Mouse (Mus musculus): ENCODE measurements around the gene Kbtbd6. TPM values are rescaled to one million over a fixed set of nuclear protein-coding genes. Genes with fewer than 3 reads are reported as not detected.
A peak's percentile ranks its signal among the peaks of the same experiment; 100 is the strongest.

The Kbtbd6 gene
- total and polyA plus RNA-seq, 2 experiments = 0.18 TPM; not detected in 1

DNA sequence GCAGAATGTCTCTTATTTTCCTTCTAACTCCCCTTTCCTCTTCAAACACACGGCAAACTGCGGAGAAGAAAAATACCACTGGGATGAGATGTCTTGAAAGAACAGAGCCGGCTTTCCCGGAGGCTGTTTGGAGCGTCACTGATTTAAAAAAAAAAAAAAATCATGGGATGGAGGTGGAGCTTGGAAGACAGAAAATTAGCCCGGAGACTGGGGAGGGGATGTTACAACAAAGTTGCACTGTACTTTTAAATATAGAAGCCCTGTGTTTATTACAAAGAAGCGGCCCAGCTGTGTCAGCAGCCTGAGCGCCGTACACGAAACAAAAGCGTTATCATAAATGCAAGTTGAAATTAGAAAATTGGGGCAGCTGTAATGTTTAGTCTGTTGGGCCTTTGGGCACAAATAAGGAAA, 30.6 kb downstream of the Kbtbd6 start:
- peak overlapping the region; percentile 98 for H3K27ac ChIP-seq (replicated peaks; ENCODE audit: insufficient read depth, low read depth, low read length)
- DNase-seq (ENCODE audit: extremely low read depth, low read depth, low spot score) = peak; percentile 66
- 0% methylated on average over 11 of the region's 11 CpGs for WGBS
- TF ChIP-seq POLR2A (IDR thresholded peaks at IDR 0.05; ENCODE audit: extremely low read depth, insufficient read depth, low read length) (0 out of 2 replicates have a peak, but pooled peaks have one; percentile 12), CTCF (IDR thresholded peaks at IDR 0.05; ENCODE audit: low read depth, low read length) (no peak)
- H3K36me3 ChIP-seq (ENCODE audit: control insufficient read depth, insufficient read depth, low read length) = peaks cover 2% of the 10 kb centered on the region; the same call in 1 of the 2 replicates
- peak overlapping the region; percentile 100 for H3K4me3 ChIP-seq (ENCODE audit: insufficient read depth, low read depth, low read length)
- H3K4me1 ChIP-seq (ENCODE audit: control insufficient read depth, insufficient read depth, low read length) = peaks cover 22% of the 10 kb centered on the region
- no peaks in the 10 kb centered on the region for H3K27me3 ChIP-seq (ENCODE audit: control insufficient read depth, insufficient read depth, low read length)
- H3K9ac ChIP-seq (ENCODE audit: low read depth, low read length) = peak overlapping the region; percentile 97
- H3K79me2 ChIP-seq (ENCODE audit: control insufficient read depth, insufficient read depth, low read length) = peaks cover 32% of the 10 kb centered on the region

DNA sequence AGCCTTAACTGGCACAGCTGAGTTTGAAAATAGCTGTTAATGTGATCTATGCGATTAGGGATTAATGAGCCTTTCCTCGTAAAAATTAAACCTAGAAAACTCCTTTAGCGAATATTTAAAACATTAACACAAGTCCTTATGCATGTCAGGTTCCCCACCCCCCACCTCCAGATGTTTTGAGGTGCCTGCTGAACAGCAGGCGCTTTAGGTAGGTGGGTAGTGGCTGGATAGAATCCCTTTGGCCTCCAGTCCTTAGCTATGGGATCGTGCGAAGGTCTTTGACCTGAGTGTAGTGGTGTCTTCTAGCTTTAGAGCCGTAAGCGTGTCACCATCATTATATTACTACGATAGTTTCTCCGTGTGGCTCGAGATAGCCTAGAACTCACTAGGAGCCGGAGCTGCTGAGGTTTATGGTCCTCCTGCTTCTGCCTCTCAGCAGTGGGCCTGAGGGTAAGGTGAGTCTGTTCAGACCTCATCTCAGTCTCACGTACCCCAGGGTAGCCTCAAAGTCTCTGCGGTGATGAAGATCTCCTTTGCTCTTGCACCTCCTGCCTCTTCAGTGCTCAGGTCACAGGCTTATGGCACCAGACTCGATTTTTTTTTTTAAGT, 31.2 kb downstream of the Kbtbd6 start:
- WGBS = 18% methylated on average over 15 of the region's 15 CpGs
- Histone ChIP-seq H3K9ac (ENCODE audit: low read depth, low read length) (peak overlapping the region; percentile 97), H3K4me3 (ENCODE audit: insufficient read depth, low read depth, low read length) (peak overlapping the region; percentile 100), H3K4me1 (ENCODE audit: control insufficient read depth, insufficient read depth, low read length) (peaks cover 22% of the 10 kb centered on the region), H3K27ac (replicated peaks; ENCODE audit: insufficient read depth, low read depth, low read length) (peak overlapping the region; percentile 98), H3K79me2 (ENCODE audit: control insufficient read depth, insufficient read depth, low read length) (peaks cover 32% of the 10 kb centered on the region), H3K27me3 (ENCODE audit: control insufficient read depth, insufficient read depth, low read length) (no peaks in the 10 kb centered on the region), H3K36me3 (ENCODE audit: control insufficient read depth, insufficient read depth, low read length) (no peaks in the 10 kb centered on the region; the same call in 1 of the 2 replicates)
- no peak for DNase-seq (ENCODE audit: extremely low read depth, low read depth, low spot score)
- TF ChIP-seq CTCF (IDR thresholded peaks at IDR 0.05; ENCODE audit: low read depth, low read length) = no peak

DNA sequence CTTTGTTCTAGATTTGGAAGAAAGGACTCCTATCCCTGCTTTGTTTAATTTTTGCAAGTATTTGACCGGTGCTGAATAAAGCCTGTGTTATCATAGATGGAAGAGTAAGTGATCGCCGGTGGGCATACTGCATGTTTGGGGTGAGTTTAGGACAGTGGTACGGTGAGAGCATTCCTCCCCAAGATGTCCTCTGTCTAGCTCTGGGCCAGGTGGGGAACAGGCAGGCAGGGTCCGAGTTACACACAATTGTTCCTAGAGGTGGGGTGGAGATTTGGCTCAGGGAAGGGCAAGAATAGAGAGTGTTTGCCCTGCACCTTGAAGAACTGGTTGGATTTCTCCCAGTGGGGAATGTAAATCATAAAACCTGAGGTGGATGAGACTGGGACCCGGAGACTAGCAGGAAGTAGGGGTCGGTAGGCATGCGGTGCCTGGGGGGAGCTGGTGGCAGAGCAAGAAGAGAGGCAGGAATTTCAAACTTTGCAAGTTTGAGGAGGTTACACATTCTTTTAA, 32.0 kb downstream of the Kbtbd6 start:
- Histone ChIP-seq H3K36me3 (ENCODE audit: control insufficient read depth, insufficient read depth, low read length) (no peaks in the 10 kb centered on the region; the same call in 1 of the 2 replicates), H3K9ac (ENCODE audit: low read depth, low read length) (no peak overlapping the region; the same call in 1 of the 2 replicates), H3K4me3 (ENCODE audit: insufficient read depth, low read depth, low read length) (no peak overlapping the region), H3K27ac (replicated peaks; ENCODE audit: insufficient read depth, low read depth, low read length) (0 out of 2 replicates have a peak overlapping the region, but pooled peaks have one; percentile 5), H3K27me3 (ENCODE audit: control insufficient read depth, insufficient read depth, low read length) (no peaks in the 10 kb centered on the region), H3K79me2 (ENCODE audit: control insufficient read depth, insufficient read depth, low read length) (peaks cover 35% of the 10 kb centered on the region), H3K4me1 (ENCODE audit: control insufficient read depth, insufficient read depth, low read length) (peaks cover 27% of the 10 kb centered on the region)
- DNase-seq (ENCODE audit: extremely low read depth, low read depth, low spot score) = no peak
- WGBS = 67% methylated on average over 8 of the region's 8 CpGs
- TF ChIP-seq CTCF (IDR thresholded peaks at IDR 0.05; ENCODE audit: low read depth, low read length) = no peak
- no peak for TF ChIP-seq POLR2A (IDR thresholded peaks at IDR 0.05; ENCODE audit: extremely low read depth, insufficient read depth, low read length)

DNA sequence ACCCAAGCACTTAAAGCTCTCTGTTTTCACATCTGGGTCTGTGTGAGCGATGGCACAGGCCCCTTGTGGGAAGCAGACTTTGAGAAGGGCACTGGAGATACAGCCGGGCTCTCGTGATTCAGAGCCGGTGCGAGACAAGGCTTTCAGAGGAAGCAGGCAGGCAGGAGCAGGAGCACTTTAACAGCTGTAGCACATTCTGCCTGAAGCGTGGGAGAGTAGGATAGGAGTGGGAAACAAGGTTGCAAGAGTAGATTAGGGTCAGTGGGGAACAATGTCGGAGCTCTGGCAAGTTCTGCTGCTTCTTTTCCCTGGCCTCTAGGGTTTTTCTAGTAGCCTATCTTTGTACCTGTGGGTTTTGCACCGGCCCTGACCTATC, 35.0 kb downstream of the Kbtbd6 start:
- H3K4me1 ChIP-seq (ENCODE audit: control insufficient read depth, insufficient read depth, low read length) = peaks cover 38% of the 10 kb centered on the region
- H3K4me3 ChIP-seq (ENCODE audit: insufficient read depth, low read depth, low read length) = no peak overlapping the region

DNA sequence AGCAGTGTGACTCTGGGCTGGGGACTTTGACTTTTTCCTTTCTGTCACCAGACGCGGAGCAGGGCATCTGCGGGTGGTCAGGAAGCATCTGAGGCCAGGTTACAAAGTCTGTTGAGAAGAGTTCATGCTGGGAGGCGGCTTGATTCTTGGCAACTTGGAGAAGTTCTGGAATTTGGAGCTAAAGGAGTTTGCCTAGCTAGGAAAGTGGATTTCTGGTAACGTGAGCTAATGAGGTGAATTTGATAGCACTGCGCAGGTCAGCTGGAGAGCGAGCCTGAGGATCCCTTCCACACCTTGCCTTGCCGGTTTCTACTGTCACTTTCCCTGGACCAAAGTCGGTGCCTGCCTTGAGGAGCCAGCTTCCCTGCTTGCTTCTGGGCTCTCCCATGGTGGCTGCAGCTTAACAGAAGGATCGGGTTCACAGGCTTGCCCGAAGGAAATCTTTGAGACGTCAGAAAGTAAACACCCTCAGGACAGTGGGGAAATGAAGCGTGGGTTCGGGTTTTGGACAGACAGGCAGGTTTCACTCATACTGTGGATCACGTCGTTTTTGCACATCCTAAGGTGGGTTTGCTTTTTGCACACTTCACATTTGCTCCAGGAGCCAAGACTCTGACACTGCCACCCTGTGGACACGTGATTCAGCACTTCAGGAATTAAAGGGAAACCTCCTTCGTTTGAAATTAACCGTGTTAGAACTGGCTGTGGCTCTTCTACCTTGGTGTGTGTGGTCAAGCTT, 35.5 kb downstream of the Kbtbd6 start:
- WGBS = 8% methylated on average over 19 of the region's 19 CpGs
- H3K9ac ChIP-seq (ENCODE audit: low read depth, low read length) = peak overlapping the region; percentile 75
- peak overlapping the region; percentile 86 for H3K27ac ChIP-seq (replicated peaks; ENCODE audit: insufficient read depth, low read depth, low read length)
- peak; percentile 94 for DNase-seq (ENCODE audit: extremely low read depth, low read depth, low spot score)
- H3K27me3 ChIP-seq (ENCODE audit: control insufficient read depth, insufficient read depth, low read length) = no peaks in the 10 kb centered on the region
- peak overlapping the region; percentile 49 for H3K4me3 ChIP-seq (ENCODE audit: insufficient read depth, low read depth, low read length)
- H3K79me2 ChIP-seq (ENCODE audit: control insufficient read depth, insufficient read depth, low read length) = peaks cover 44% of the 10 kb centered on the region
- H3K36me3 ChIP-seq (ENCODE audit: control insufficient read depth, insufficient read depth, low read length) = peaks cover 4% of the 10 kb centered on the region; the same call in 1 of the 2 replicates
- peaks cover 38% of the 10 kb centered on the region for H3K4me1 ChIP-seq (ENCODE audit: control insufficient read depth, insufficient read depth, low read length)
- TF ChIP-seq POLR2A (IDR thresholded peaks at IDR 0.05; ENCODE audit: extremely low read depth, insufficient read depth, low read length) (no peak), CTCF (IDR thresholded peaks at IDR 0.05; ENCODE audit: low read depth, low read length) (peak; percentile 27; the same call in 1 of the 2 replicates)

More for the DNA sequence above, 35.0 kb downstream of the Kbtbd6 start:
- TF ChIP-seq CTCF (IDR thresholded peaks at IDR 0.05; ENCODE audit: low read depth, low read length) (no peak), POLR2A (IDR thresholded peaks at IDR 0.05; ENCODE audit: extremely low read depth, insufficient read depth, low read length) (no peak)
- Histone ChIP-seq H3K27me3 (ENCODE audit: control insufficient read depth, insufficient read depth, low read length) (no peaks in the 10 kb centered on the region), H3K9ac (ENCODE audit: low read depth, low read length) (peak overlapping the region; percentile 50), H3K79me2 (ENCODE audit: control insufficient read depth, insufficient read depth, low read length) (peaks cover 44% of the 10 kb centered on the region), H3K27ac (replicated peaks; ENCODE audit: insufficient read depth, low read depth, low read length) (peak overlapping the region; percentile 86), H3K36me3 (ENCODE audit: control insufficient read depth, insufficient read depth, low read length) (peaks cover under 1% of the 10 kb centered on the region; the same call in 1 of the 2 replicates)
- 9% methylated on average over 8 of the region's 8 CpGs for WGBS
- no peak for DNase-seq (ENCODE audit: extremely low read depth, low read depth, low spot score)
